Mouse (Mus musculus): ENCODE measurements around the gene Pbx4. TPM values are rescaled to one million over a fixed set of nuclear protein-coding genes. Genes with fewer than 3 reads are reported as not detected.

Gene Pbx4
- polyA plus RNA-seq, 1 experiment, result 9.7 TPM

- Histone ChIP-seq H3K4me3 (replicated peaks; ENCODE audit: control insufficient read depth, low read depth, low read length) (no peak overlapping the region), H3K27ac (ENCODE audit: control insufficient read depth, insufficient read depth, low read depth, low read length, poor library complexity) (no peak overlapping the region), H3K4me1 (ENCODE audit: control insufficient read depth, insufficient read depth, low read length) (no peaks in the 10 kb centered on the region)
- WGBS, result 29% methylated on average over 79 of the region's 79 CpGs
- no peak for TF ChIP-seq POLR2A (IDR thresholded peaks at IDR 0.05; ENCODE audit: borderline replicate concordance, control insufficient read depth, low read depth, low read length)
- no peak for TF ChIP-seq CTCF (IDR thresholded peaks at IDR 0.05; ENCODE audit: control insufficient read depth, insufficient read depth, low read length)
Measured at GRCm38 (mm10) chr8:69881261-69881865, 49.1 kb downstream of the Pbx4 start.

DNA sequence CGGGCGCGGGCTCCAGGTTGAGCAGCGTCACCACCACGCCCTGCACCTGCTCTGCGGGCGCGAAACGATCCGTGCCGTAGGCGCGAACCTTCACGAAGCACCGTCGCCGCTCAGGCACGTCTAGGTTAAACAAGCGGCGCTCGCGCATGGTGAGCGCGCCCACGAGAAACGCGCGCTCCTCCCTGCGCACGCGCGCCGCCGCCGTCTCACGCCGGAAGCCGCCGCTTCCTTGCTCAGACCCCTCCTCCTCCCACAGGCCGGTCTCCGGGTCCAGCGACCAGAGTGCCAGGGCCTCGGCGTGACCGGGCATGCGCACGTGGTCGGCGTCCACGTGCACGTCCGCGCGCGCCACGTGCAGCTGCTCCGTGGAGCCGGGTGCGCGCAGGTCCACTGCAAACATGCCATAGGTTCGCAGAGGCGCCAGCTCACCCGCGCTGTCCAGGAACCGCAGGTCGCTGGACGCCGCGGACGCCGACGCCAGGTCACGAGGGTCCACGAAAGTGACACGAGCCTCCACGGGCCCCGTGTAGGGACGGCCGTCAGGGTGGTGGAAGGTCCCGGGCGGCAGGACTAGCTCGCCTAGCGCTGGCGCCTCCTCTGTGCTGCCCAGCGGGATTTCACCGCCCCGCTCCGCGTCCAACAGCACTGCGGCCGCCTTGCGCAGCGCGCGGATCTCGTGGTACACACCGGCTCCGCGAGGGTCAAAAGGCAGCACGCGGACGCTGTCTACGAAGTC is 49.9 kb downstream of the Pbx4 start:
- H3K4me3 ChIP-seq (replicated peaks; ENCODE audit: control insufficient read depth, low read depth, low read length), result no peak overlapping the region
- no peaks in the 10 kb centered on the region; the same call in 1 of the 2 replicates for H3K4me1 ChIP-seq (ENCODE audit: control insufficient read depth, insufficient read depth, low read length)
- H3K27ac ChIP-seq (ENCODE audit: control insufficient read depth, insufficient read depth, low read depth, low read length, poor library complexity), result no peak overlapping the region; the same call in 1 of the 2 replicates
- 13% methylated on average over 103 of the region's 103 CpGs for WGBS
- TF ChIP-seq CTCF (IDR thresholded peaks at IDR 0.05; ENCODE audit: control insufficient read depth, insufficient read depth, low read length), result no peak
- no peak for TF ChIP-seq POLR2A (IDR thresholded peaks at IDR 0.05; ENCODE audit: borderline replicate concordance, control insufficient read depth, low read depth, low read length)

- H3K4me3 ChIP-seq (replicated peaks; ENCODE audit: control insufficient read depth, low read depth, low read length), result no peak overlapping the region
- 26% methylated on average over 52 of the region's 52 CpGs for WGBS
- no peaks in the 10 kb centered on the region; the same call in 1 of the 2 replicates for H3K4me1 ChIP-seq (ENCODE audit: control insufficient read depth, insufficient read depth, low read length)
- H3K27ac ChIP-seq (ENCODE audit: control insufficient read depth, insufficient read depth, low read depth, low read length, poor library complexity), result no peak overlapping the region
- TF ChIP-seq CTCF (IDR thresholded peaks at IDR 0.05; ENCODE audit: control insufficient read depth, insufficient read depth, low read length), result no peak
- TF ChIP-seq POLR2A (IDR thresholded peaks at IDR 0.05; ENCODE audit: borderline replicate concordance, control insufficient read depth, low read depth, low read length), result no peak
Measured at GRCm38 (mm10) chr8:69882833-69883600, 50.7 kb downstream of the Pbx4 start.

DNA sequence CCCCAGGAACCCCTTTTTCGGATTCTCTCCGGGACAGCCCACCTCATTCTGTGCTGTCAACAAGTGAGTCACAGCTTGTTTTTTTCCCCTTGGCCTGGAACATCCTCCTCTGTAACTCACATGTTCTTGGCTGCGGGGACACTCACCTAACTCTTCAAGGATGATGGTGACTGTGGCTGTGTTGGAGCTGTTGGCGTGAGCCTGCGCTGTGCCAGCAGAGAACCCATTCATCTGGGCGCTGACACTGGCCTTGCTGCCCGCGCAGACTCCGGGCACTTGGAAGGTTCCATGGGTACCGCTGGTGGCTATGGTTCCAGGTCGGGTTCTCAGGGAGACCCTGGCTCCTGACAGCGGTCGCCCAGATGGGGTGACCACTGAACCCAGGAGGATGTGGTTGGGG is 51.9 kb downstream of the Pbx4 start:
- no peak overlapping the region for H3K4me3 ChIP-seq (replicated peaks; ENCODE audit: control insufficient read depth, low read depth, low read length)
- 57% methylated on average over 13 of the region's 13 CpGs for WGBS
- H3K4me1 ChIP-seq (ENCODE audit: control insufficient read depth, insufficient read depth, low read length), result no peaks in the 10 kb centered on the region; the same call in 1 of the 2 replicates
- TF ChIP-seq POLR2A (IDR thresholded peaks at IDR 0.05; ENCODE audit: borderline replicate concordance, control insufficient read depth, low read depth, low read length) (no peak), CTCF (IDR thresholded peaks at IDR 0.05; ENCODE audit: control insufficient read depth, insufficient read depth, low read length) (no peak)
- H3K27ac ChIP-seq (ENCODE audit: control insufficient read depth, insufficient read depth, low read depth, low read length, poor library complexity), result no peak overlapping the region

DNA sequence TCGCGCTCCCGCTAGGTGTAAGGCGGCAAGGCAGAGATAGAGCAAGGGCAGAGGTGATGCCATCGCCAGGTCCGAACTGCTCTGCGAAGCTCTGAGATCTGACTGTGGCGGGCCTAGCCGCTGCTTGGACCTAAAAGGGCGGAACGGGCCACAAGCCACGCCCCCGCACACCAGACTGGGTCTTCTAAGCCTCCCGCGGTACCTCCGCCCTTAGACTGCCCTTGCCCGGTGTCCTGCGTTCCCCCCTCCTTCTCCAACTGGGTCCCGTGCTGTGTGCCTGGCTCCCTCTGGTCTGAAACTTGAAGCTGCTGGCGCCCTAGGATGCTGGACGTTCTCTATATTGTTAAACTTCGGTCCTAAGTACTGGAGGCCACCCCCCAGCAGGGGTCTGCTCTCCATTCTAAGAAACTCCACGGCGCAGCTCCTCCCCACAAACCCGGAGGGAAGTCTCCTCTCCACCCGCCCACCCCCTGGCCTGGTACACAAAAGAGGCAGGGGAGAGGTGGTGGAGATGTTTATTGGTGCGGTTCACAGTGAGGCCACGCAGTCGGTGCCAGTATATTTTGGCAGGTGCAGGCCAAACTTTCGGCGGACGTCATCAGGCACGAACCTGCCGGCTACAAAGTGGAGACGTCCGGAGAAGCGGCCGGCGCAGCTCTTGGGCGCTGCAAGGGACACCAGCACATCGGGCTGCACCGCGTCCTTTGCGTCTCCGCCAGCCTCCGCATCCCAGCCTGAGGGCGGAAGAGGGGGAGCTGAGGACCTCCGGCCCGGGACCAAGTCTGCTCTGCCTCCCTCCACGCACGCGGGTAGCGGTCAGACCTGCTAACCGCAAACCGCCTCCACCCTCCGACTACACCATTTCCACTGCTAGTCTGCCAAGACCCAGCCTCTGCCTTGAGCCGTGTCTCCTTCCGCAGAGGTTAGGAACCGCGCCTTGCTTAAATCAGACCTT is 55.3 kb downstream of the Pbx4 start, which contains the start of gene Cilp2:
Gene Cilp2 (minus strand): TSS at position 399 of the 955 bp plus-strand sequence.
- TF ChIP-seq POLR2A (IDR thresholded peaks at IDR 0.05; ENCODE audit: borderline replicate concordance, control insufficient read depth, low read depth, low read length), result peak; percentile 15; the same call in 1 of the 2 replicates
- TF ChIP-seq CTCF (IDR thresholded peaks at IDR 0.05; ENCODE audit: control insufficient read depth, insufficient read depth, low read length), result no peak
- H3K27ac ChIP-seq (ENCODE audit: control insufficient read depth, insufficient read depth, low read depth, low read length, poor library complexity), result no peak within 1 kb of the TSS
- H3K4me3 ChIP-seq (replicated peaks; ENCODE audit: control insufficient read depth, low read depth, low read length), result no peak within 1 kb of the TSS
- under 1% methylated on average over 60 of the region's 60 CpGs for WGBS
- H3K4me1 ChIP-seq (ENCODE audit: control insufficient read depth, insufficient read depth, low read length), result no peaks in the 10 kb centered on the region; the same call in 1 of the 2 replicates

GRCm38 (mm10) chr8:69888244-69888866 is 56.1 kb downstream of the Pbx4 start:
- TF ChIP-seq CTCF (IDR thresholded peaks at IDR 0.05; ENCODE audit: control insufficient read depth, insufficient read depth, low read length), result no peak
- Histone ChIP-seq H3K4me1 (ENCODE audit: control insufficient read depth, insufficient read depth, low read length) (no peaks in the 10 kb centered on the region; the same call in 1 of the 2 replicates), H3K4me3 (replicated peaks; ENCODE audit: control insufficient read depth, low read depth, low read length) (no peak overlapping the region), H3K27ac (ENCODE audit: control insufficient read depth, insufficient read depth, low read depth, low read length, poor library complexity) (no peak overlapping the region)
- 4% methylated on average over 24 of the region's 24 CpGs for WGBS

- H3K4me1 ChIP-seq (ENCODE audit: control insufficient read depth, insufficient read depth, low read length), result no peaks in the 10 kb centered on the region; the same call in 1 of the 2 replicates
- H3K4me3 ChIP-seq (replicated peaks; ENCODE audit: control insufficient read depth, low read depth, low read length), result no peak overlapping the region
- no peak for TF ChIP-seq POLR2A (IDR thresholded peaks at IDR 0.05; ENCODE audit: borderline replicate concordance, control insufficient read depth, low read depth, low read length)
- no peak for TF ChIP-seq CTCF (IDR thresholded peaks at IDR 0.05; ENCODE audit: control insufficient read depth, insufficient read depth, low read length)
- WGBS, result 6% methylated on average over 32 of the region's 32 CpGs
- H3K27ac ChIP-seq (ENCODE audit: control insufficient read depth, insufficient read depth, low read depth, low read length, poor library complexity), result no peak overlapping the region
Measured at GRCm38 (mm10) chr8:69888902-69889301, 56.6 kb downstream of the Pbx4 start.

All from bone marrow, adult 2 months (tissue).